Mouse (Mus musculus): ENCODE data around the gene Slc6a5.

- no peak for TF ChIP-seq GATA1 (IDR thresholded peaks at IDR 0.05; ENCODE audit: borderline replicate concordance, low read length)
- TF ChIP-seq FLI1 (IDR thresholded peaks at IDR 0.05; ENCODE audit: low read length) = no peak
Measured at GRCm38 (mm10) chr7:49911147-49911946, 1.4 kb downstream of the Slc6a5 start.
